Mouse (Mus musculus): Measurements from ENCODE around the gene Akr1a1. TPM values are rescaled to one million over a fixed set of nuclear protein-coding genes. Genes with fewer than 3 reads are reported as not detected.

Gene Akr1a1
- polyA plus RNA-seq, 1 experiment from 2014 or later: 795 TPM

DNA sequence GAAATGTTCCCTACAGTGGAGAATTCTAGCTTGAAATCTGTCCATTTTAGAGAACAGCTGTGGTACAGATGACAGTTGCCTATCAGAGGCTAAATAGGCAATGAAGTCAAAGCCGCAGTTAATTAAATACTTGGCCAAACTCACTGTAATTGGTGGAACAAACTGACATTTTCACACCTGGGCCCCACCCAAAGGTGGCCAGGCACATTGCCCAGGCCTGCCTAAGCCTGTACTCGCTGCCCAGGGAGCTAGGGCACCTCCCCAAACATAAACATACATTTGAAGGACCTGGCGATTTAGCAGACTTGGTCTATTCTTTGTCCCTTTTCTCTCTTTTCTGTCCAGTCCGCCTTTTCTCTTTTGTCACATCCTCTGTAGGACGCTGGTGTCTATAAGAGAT lies 55.1 kb downstream of the Akr1a1 start, which contains the start of gene Ccdc17:
TSS of gene Ccdc17 (plus strand) at position 276 of the 400 bp plus-strand sequence.
- no peak for ATAC-seq (ENCODE audit: insufficient number of reproducible peaks, insufficient read depth, low FRiP score, low read depth)
- H3K27ac ChIP-seq (ENCODE audit: low read length): peak within 1 kb of the TSS; percentile 75; the same call in 1 of the 2 replicates
- no peaks in the 10 kb centered on the region for H3K27me3 ChIP-seq (ENCODE audit: control insufficient read depth, insufficient read depth, low read length)
- peak within 1 kb of the TSS; percentile 47 for H3K9ac ChIP-seq (replicated peaks; ENCODE audit: low read depth, low read length)
- no peaks in the 10 kb centered on the region for H3K9me3 ChIP-seq (ENCODE audit: control insufficient read depth, low read depth, low read length)
- peaks cover 18% of the 10 kb centered on the region for H3K4me1 ChIP-seq (ENCODE audit: control insufficient read depth, insufficient read depth, low read length)
- WGBS: 20% methylated on average over 5 of the region's 5 CpGs
- peak within 1 kb of the TSS; percentile 66 for H3K4me3 ChIP-seq (ENCODE audit: low read depth, low read length)
- peak within 1 kb of the TSS; percentile 99 for H3K4me2 ChIP-seq (replicated peaks; ENCODE audit: low read depth, low read length)
- H3K36me3 ChIP-seq (ENCODE audit: control insufficient read depth, insufficient read depth, low read length): peaks cover 24% of the 10 kb centered on the region

DNA sequence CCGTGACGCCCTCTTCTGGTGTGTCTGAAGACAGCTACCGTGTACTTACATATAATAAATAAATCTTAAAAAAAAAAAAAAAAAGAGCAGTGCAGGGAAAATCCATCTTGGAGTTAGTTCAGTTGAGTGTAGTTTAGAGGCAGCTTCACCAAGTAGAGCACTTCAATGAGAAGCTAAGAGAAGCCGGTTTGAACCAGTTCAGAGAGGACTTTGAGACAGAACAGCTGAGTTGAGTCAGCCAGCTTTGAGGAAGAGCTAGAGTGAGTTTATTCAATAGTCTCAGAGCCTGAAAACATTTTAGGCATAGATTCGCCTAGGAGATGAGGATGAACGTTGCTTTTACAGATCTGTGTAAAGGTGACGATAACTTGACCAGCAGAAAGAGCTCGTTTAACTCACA lies 55.7 kb downstream of the Akr1a1 start:
- H3K9me3 ChIP-seq (ENCODE audit: control insufficient read depth, low read depth, low read length): no peaks in the 10 kb centered on the region
- no peak overlapping the region for H3K27ac ChIP-seq (ENCODE audit: low read length)
- H3K9ac ChIP-seq (replicated peaks; ENCODE audit: low read depth, low read length): no peak overlapping the region
- H3K4me3 ChIP-seq (ENCODE audit: low read depth, low read length): no peak overlapping the region
- no peaks in the 10 kb centered on the region for H3K27me3 ChIP-seq (ENCODE audit: control insufficient read depth, insufficient read depth, low read length)
- ATAC-seq (ENCODE audit: insufficient number of reproducible peaks, insufficient read depth, low FRiP score, low read depth): no peak
- H3K36me3 ChIP-seq (ENCODE audit: control insufficient read depth, insufficient read depth, low read length): peaks cover 24% of the 10 kb centered on the region
- no peak overlapping the region for H3K4me2 ChIP-seq (replicated peaks; ENCODE audit: low read depth, low read length)
- peaks cover 18% of the 10 kb centered on the region for H3K4me1 ChIP-seq (ENCODE audit: control insufficient read depth, insufficient read depth, low read length)
- 75% methylated on average over 8 of the region's 8 CpGs for WGBS

Other genes starting within 250 kb of the Akr1a1 start
- 23.4 and 24.6 TPM in 2 replicates for gene Mast2, start 187.5 kb downstream of the Akr1a1 start, polyA plus RNA-seq (2014; fragmentation: Nextera tagmentation; extraction: Ambion mirVana)
- 4.5 and 4.6 TPM in 2 replicates for gene Ipp, start 144.1 kb downstream of the Akr1a1 start, polyA plus RNA-seq (2014; fragmentation: Nextera tagmentation; extraction: Ambion mirVana)
- 22.1 and 23.5 TPM in 2 replicates for gene Tmem69, start 95.7 kb downstream of the Akr1a1 start, polyA plus RNA-seq (2014; fragmentation: Nextera tagmentation; extraction: Ambion mirVana)
- gene Gpbp1l1, start 94.0 kb downstream of the Akr1a1 start, polyA plus RNA-seq (2014; fragmentation: Nextera tagmentation; extraction: Ambion mirVana): 49.2 and 52.2 TPM in 2 replicates
- gene Ccdc17, start 55.0 kb downstream of the Akr1a1 start, polyA plus RNA-seq (2014; fragmentation: Nextera tagmentation; extraction: Ambion mirVana): 3.8 and 4.7 TPM in 2 replicates
- gene Nasp, start 23.7 kb downstream of the Akr1a1 start, polyA plus RNA-seq (2014; fragmentation: Nextera tagmentation; extraction: Ambion mirVana): 150 and 162 TPM in 2 replicates
- gene Prdx1, start 33.9 kb upstream of the Akr1a1 start, polyA plus RNA-seq (2014; fragmentation: Nextera tagmentation; extraction: Ambion mirVana): 1,331 and 1,341 TPM in 2 replicates
- 18.4 and 19.1 TPM in 2 replicates for gene Mmachc, start 56.7 kb upstream of the Akr1a1 start, polyA plus RNA-seq (2014; fragmentation: Nextera tagmentation; extraction: Ambion mirVana)
- 40.0 and 44.3 TPM in 2 replicates for gene Ccdc163, start 56.8 kb upstream of the Akr1a1 start, polyA plus RNA-seq (2014; fragmentation: Nextera tagmentation; extraction: Ambion mirVana)
- gene Tesk2, start 69.3 kb upstream of the Akr1a1 start, polyA plus RNA-seq (2014; fragmentation: Nextera tagmentation; extraction: Ambion mirVana): 7.5 and 9.8 TPM in 2 replicates
- 31.8 and 33.7 TPM in 2 replicates for gene Toe1, start 156.0 kb upstream of the Akr1a1 start, polyA plus RNA-seq (2014; fragmentation: Nextera tagmentation; extraction: Ambion mirVana)
- 13.9 and 16.6 TPM in 2 replicates for gene Mutyh, start 156.0 kb upstream of the Akr1a1 start, polyA plus RNA-seq (2014; fragmentation: Nextera tagmentation; extraction: Ambion mirVana)
- gene Hpdl, start 170.0 kb upstream of the Akr1a1 start, polyA plus RNA-seq (2014; fragmentation: Nextera tagmentation; extraction: Ambion mirVana): 0.22 and 1.2 TPM in 2 replicates
- 0.49 and 0.69 TPM in 2 replicates for gene Zswim5, start 225.7 kb upstream of the Akr1a1 start, polyA plus RNA-seq (2014; fragmentation: Nextera tagmentation; extraction: Ambion mirVana)

All from stomach, embryonic 14.5 days (tissue).